Mouse (Mus musculus): Measurements from ENCODE around the gene Faim2. TPM values are rescaled to one million over a fixed set of nuclear protein-coding genes. Genes with fewer than 3 reads are reported as not detected.

The Faim2 gene
- polyA plus RNA-seq, 1 experiment: 0.81 TPM

DNA sequence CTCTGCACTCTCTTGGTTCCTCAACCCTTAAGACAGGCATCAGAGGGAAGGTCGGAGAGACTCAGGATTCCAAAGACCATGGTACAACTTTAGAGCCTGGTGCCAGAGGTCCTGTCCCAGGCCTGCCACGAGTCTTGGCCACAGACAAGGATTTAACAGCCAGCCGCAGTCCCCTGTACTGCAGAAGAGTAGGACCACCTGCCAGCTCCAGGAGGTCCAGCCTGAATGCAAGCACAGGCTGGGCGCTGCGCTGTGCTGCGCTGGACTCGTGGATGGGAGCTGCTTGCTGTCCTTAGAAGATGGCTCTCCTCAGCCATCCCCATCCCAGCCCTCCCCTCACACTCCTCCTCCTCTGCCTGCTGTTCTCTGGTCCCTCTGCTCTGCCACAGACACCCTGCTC is 10.2 kb downstream of the Faim2 start:
- Histone ChIP-seq H3K27me3 (ENCODE audit: control insufficient read depth, insufficient read depth, low read length) (no peaks in the 10 kb centered on the region), H3K36me3 (ENCODE audit: control insufficient read depth, insufficient read depth, low read length) (no peaks in the 10 kb centered on the region), H3K4me3 (ENCODE audit: control insufficient read depth, insufficient read depth, low read length) (no peak overlapping the region), H3K4me1 (replicated peaks; ENCODE audit: control insufficient read depth, insufficient read depth, low read length) (no peaks in the 10 kb centered on the region), H3K27ac (ENCODE audit: control insufficient read depth, insufficient read depth, low read length) (no peak overlapping the region)
- no peak for DNase-seq
- TF ChIP-seq CTCF (IDR thresholded peaks at IDR 0.05; ENCODE audit: borderline replicate concordance, control insufficient read depth, extremely low read depth, insufficient read depth, low read length, poor library complexity): no peak
- TF ChIP-seq POLR2A (IDR thresholded peaks at IDR 0.05; ENCODE audit: control insufficient read depth, extremely low read depth, insufficient read depth, low read length, poor library complexity): no peak
- 87% methylated on average over 7 of the region's 7 CpGs for WGBS

GRCm38 (mm10) chr15:99516715-99517114 is 11.2 kb downstream of the Faim2 start:
- TF ChIP-seq CTCF (IDR thresholded peaks at IDR 0.05; ENCODE audit: borderline replicate concordance, control insufficient read depth, extremely low read depth, insufficient read depth, low read length, poor library complexity): no peak
- no peak for TF ChIP-seq POLR2A (IDR thresholded peaks at IDR 0.05; ENCODE audit: control insufficient read depth, extremely low read depth, insufficient read depth, low read length, poor library complexity)
- H3K27me3 ChIP-seq (ENCODE audit: control insufficient read depth, insufficient read depth, low read length): no peaks in the 10 kb centered on the region
- no peak for DNase-seq
- no peaks in the 10 kb centered on the region for H3K4me1 ChIP-seq (replicated peaks; ENCODE audit: control insufficient read depth, insufficient read depth, low read length)
- WGBS: 64% methylated on average over 8 of the region's 8 CpGs
- no peak overlapping the region for H3K4me3 ChIP-seq (ENCODE audit: control insufficient read depth, insufficient read depth, low read length)
- no peak overlapping the region for H3K27ac ChIP-seq (ENCODE audit: control insufficient read depth, insufficient read depth, low read length)
- no peaks in the 10 kb centered on the region for H3K36me3 ChIP-seq (ENCODE audit: control insufficient read depth, insufficient read depth, low read length)

DNA sequence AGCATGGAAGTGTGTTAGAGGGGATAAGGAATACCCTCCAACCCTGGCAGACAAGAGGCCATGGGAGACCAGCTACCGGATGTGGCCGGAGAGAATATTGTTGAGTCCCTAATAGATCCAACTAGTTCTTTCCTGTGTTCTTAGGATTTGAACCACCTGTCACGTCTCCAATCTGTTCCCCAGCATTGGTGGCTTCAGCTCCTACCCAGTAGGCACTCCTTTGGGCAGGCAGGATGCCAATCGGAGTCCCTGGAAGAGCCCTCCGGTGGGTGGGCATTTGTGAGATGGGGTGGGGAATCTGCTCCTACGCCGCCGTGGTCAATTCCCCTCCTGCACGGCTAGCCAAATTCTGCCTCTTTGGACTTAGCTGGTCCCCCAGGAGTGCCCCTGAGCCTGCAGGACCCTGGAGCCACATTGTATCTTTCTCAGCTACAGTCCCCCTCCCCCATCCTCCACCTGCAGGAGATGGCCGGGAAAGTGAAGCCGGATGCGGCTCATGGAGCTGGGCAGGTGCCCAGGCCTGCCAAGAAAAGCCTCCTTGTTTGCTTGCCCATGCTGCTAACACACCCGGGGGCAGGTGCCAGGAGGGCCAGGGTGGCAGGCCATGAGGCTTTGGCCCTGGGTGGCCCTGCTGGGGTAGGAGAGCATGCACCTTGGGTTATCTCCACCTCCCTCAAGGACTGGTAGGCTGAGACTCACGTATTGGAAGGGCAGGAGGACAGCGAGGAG is 16.0 kb downstream of the Faim2 start:
- H3K27ac ChIP-seq (ENCODE audit: control insufficient read depth, insufficient read depth, low read length): no peak overlapping the region
- H3K4me1 ChIP-seq (replicated peaks; ENCODE audit: control insufficient read depth, insufficient read depth, low read length): no peaks in the 10 kb centered on the region
- no peak for DNase-seq
- no peak overlapping the region for H3K4me3 ChIP-seq (ENCODE audit: control insufficient read depth, insufficient read depth, low read length)
- TF ChIP-seq CTCF (IDR thresholded peaks at IDR 0.05; ENCODE audit: borderline replicate concordance, control insufficient read depth, extremely low read depth, insufficient read depth, low read length, poor library complexity): no peak
- TF ChIP-seq POLR2A (IDR thresholded peaks at IDR 0.05; ENCODE audit: control insufficient read depth, extremely low read depth, insufficient read depth, low read length, poor library complexity): no peak
- 87% methylated on average over 15 of the region's 15 CpGs for WGBS
- no peaks in the 10 kb centered on the region for H3K36me3 ChIP-seq (ENCODE audit: control insufficient read depth, insufficient read depth, low read length)
- H3K27me3 ChIP-seq (ENCODE audit: control insufficient read depth, insufficient read depth, low read length): no peaks in the 10 kb centered on the region

DNA sequence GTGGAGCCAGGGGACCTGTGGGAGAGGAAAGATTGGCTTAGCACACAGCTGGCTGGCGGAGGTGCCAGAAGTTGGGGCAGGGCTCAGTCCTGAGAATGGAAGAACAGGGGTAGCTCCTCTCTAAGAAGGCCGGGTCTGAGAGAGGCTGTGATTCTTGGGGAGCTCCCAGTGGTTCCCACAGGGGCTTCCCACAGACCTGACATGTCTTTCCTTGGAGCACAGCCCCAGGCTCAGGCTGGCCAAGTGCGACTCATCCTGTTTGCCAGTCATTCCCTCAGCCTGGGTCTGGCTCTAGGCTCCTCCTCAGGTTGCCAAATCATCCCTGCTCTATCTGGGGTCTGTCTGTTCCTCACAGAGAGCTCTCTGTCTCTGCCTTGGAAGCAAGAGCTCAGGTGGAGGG is 17.3 kb downstream of the Faim2 start:
- DNase-seq: no peak
- Histone ChIP-seq H3K36me3 (ENCODE audit: control insufficient read depth, insufficient read depth, low read length) (no peaks in the 10 kb centered on the region), H3K4me3 (ENCODE audit: control insufficient read depth, insufficient read depth, low read length) (no peak overlapping the region), H3K27ac (ENCODE audit: control insufficient read depth, insufficient read depth, low read length) (no peak overlapping the region), H3K27me3 (ENCODE audit: control insufficient read depth, insufficient read depth, low read length) (no peaks in the 10 kb centered on the region), H3K4me1 (replicated peaks; ENCODE audit: control insufficient read depth, insufficient read depth, low read length) (no peaks in the 10 kb centered on the region)
- 82% methylated on average over 3 of the region's 3 CpGs for WGBS
- TF ChIP-seq POLR2A (IDR thresholded peaks at IDR 0.05; ENCODE audit: control insufficient read depth, extremely low read depth, insufficient read depth, low read length, poor library complexity) (no peak), CTCF (IDR thresholded peaks at IDR 0.05; ENCODE audit: borderline replicate concordance, control insufficient read depth, extremely low read depth, insufficient read depth, low read length, poor library complexity) (no peak)

- Histone ChIP-seq H3K4me1 (replicated peaks; ENCODE audit: control insufficient read depth, insufficient read depth, low read length) (no peaks in the 10 kb centered on the region), H3K4me3 (ENCODE audit: control insufficient read depth, insufficient read depth, low read length) (no peak overlapping the region), H3K27ac (ENCODE audit: control insufficient read depth, insufficient read depth, low read length) (no peak overlapping the region), H3K27me3 (ENCODE audit: control insufficient read depth, insufficient read depth, low read length) (no peaks in the 10 kb centered on the region), H3K36me3 (ENCODE audit: control insufficient read depth, insufficient read depth, low read length) (no peaks in the 10 kb centered on the region)
- DNase-seq: no peak
- TF ChIP-seq CTCF (IDR thresholded peaks at IDR 0.05; ENCODE audit: borderline replicate concordance, control insufficient read depth, extremely low read depth, insufficient read depth, low read length, poor library complexity) (no peak), POLR2A (IDR thresholded peaks at IDR 0.05; ENCODE audit: control insufficient read depth, extremely low read depth, insufficient read depth, low read length, poor library complexity) (no peak)
- WGBS: 71% methylated on average over 7 of the region's 7 CpGs
These were observed 18.1 kb downstream of the Faim2 start for GRCm38 (mm10) chr15:99509840-99510239.

- Histone ChIP-seq H3K27ac (ENCODE audit: control insufficient read depth, insufficient read depth, low read length) (no peak overlapping the region), H3K27me3 (ENCODE audit: control insufficient read depth, insufficient read depth, low read length) (no peaks in the 10 kb centered on the region)
- DNase-seq: no peak
These were observed 22.5 kb downstream of the Faim2 start for GRCm38 (mm10) chr15:99505324-99506095.

More at GRCm38 (mm10) chr15:99505324-99506095, 22.5 kb downstream of the Faim2 start:
- 87% methylated on average over 15 of the region's 15 CpGs for WGBS
- H3K4me1 ChIP-seq (replicated peaks; ENCODE audit: control insufficient read depth, insufficient read depth, low read length): no peaks in the 10 kb centered on the region
- no peak overlapping the region for H3K4me3 ChIP-seq (ENCODE audit: control insufficient read depth, insufficient read depth, low read length)
- no peaks in the 10 kb centered on the region for H3K36me3 ChIP-seq (ENCODE audit: control insufficient read depth, insufficient read depth, low read length)
- no peak for TF ChIP-seq CTCF (IDR thresholded peaks at IDR 0.05; ENCODE audit: borderline replicate concordance, control insufficient read depth, extremely low read depth, insufficient read depth, low read length, poor library complexity)
- no peak for TF ChIP-seq POLR2A (IDR thresholded peaks at IDR 0.05; ENCODE audit: control insufficient read depth, extremely low read depth, insufficient read depth, low read length, poor library complexity)

Measured in thymus, adult 2 months (tissue).